Mouse (Mus musculus) kidney, adult 2 months (tissue): ENCODE measurements around the gene Slc9a9.

Source experiments
- CTCF ChIP-seq: fragments of 200-500 bp; conservative IDR thresholded peaks from 2 replicates; pipeline ENCODE4 v1.5.1; 2011; ENCODE audit warnings: low read depth, mild to moderate bottlenecking, control low read depth, low read length, moderate library complexity, mixed read lengths; ENCODE audit not compliant: insufficient read depth, insufficient read length
- POLR2A ChIP-seq: fragments of 200-500 bp; IDR thresholded peaks from one replicate; pipeline ENCODE4 v1.6.1; 2011; ENCODE audit warnings: low read depth, low read length, control low read depth

GRCm38 (mm10) chr9:94645631-94646030, 24.1 kb upstream of the Slc9a9 start:
- no peak for TF ChIP-seq POLR2A
- no peak for TF ChIP-seq CTCF
